Mouse (Mus musculus) ES-Bruce4 (cell line): Measurements from ENCODE around the gene Zfp346.

Source experiments
- CTCF ChIP-seq: IDR thresholded peaks from one replicate; pipeline ENCODE4 v1.8.1; 2011; ENCODE audit warnings: low read depth, low read length
- EP300 ChIP-seq: IDR thresholded peaks from 2 replicates; pipeline ENCODE4 v1.6.1; 2011; ENCODE audit warnings: low read depth, low read length; ENCODE audit not compliant: insufficient read depth
- POLR2A ChIP-seq: IDR thresholded peaks from one replicate; pipeline ENCODE4 v1.8.1; 2011; ENCODE audit warnings: low read length; ENCODE audit not compliant: insufficient read depth

DNA sequence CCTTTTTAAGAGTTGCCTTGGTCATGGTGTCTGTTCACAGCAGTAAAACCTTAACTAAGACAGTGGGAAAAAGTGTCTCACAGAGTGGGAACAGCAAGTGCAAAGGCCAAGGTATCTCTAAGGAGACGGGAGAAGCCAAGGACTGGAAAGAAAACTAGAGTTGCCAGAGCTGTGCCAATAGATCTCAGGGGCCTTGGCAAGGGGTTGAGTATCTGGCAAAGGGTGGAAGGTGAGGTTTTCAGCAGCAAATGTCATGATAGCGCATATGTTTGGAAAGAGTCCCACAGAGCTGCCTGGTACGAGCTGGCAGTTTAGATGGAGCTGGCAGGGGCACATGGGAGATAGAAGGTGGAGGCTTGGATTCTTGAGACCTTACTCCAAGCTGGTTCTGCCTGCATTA, 74.5 kb downstream of the Zfp346 start:
- TF ChIP-seq CTCF = no peak
- TF ChIP-seq EP300 = no peak
- no peak for TF ChIP-seq POLR2A
